Mouse (Mus musculus) monocyte, adult 2 months (primary cell): Measurements from ENCODE around the gene Tfpt.

Experiments used
- DNase-seq, 2 experiments: peaks; one replicate each; pipeline ENCODE4 v3.0.0; 2022; ENCODE audit warnings: low spot score in 2 of 2, low read depth in 1 of 2

The Tfpt gene

GRCm38 (mm10) chr7:3629543-3630477 lies at the start of gene Tfpt, which contains the start of gene Prpf31:
Gene Tfpt, minus strand, starts transcription at chr7:3629929.
Gene Prpf31, plus strand, starts transcription at chr7:3629985.
- peak; percentile 87 to 90 for DNase-seq

DNA sequence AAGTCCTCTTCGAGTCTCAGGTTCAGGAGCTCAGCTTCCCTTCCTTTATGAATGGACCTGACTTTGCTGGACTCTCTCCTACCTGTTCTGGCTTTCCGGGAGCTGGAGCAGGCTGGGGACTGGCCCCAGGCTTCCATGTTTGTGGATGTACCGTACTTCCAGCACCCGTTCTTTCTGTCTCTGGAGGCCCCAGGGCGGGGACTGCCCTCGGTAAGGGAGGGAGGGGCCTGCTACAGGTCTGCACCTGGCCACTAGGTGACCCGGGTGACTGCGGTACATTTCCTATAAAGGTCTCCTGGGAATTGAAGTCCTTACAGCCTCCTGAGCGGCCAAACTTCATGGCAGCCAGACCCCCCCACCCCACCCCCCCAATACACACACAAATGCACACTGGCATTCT lies 47.6 kb upstream of the Tfpt start, which contains the start of gene Tmc4:
Gene Tmc4, minus strand, starts transcription at position 212 of the 400 bp plus-strand sequence.
- no peak for DNase-seq

DNA sequence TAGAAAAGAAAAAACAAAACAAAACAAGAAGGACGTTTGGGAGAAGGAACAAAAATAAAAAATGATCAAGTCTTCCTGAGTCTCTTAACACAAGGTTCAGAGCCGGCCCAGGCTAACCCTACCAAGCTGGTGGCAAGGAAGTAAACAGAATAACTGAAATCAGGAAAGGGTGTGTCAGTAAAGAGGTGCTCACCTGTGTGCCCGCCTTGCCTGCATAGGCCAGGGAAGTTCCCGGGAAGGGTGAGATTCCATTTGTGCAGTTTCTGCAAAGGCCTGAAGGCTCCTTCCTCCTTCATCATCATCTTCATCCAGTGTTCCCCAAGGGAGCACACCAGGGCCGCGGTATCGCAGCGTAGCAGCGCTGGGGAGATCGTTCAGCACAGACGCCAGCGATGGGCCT lies 46.6 kb upstream of the Tfpt start:
- no peak for DNase-seq

- DNase-seq, result no peak
Observed at GRCm38 (mm10) chr7:3675228-3675548, 45.5 kb upstream of the Tfpt start.

- peak; percentile 52 to 65 for DNase-seq
Observed at GRCm38 (mm10) chr7:3674507-3675227, 44.9 kb upstream of the Tfpt start.

- no peak for DNase-seq
Observed at GRCm38 (mm10) chr7:3666921-3667391, 37.2 kb upstream of the Tfpt start.

DNA sequence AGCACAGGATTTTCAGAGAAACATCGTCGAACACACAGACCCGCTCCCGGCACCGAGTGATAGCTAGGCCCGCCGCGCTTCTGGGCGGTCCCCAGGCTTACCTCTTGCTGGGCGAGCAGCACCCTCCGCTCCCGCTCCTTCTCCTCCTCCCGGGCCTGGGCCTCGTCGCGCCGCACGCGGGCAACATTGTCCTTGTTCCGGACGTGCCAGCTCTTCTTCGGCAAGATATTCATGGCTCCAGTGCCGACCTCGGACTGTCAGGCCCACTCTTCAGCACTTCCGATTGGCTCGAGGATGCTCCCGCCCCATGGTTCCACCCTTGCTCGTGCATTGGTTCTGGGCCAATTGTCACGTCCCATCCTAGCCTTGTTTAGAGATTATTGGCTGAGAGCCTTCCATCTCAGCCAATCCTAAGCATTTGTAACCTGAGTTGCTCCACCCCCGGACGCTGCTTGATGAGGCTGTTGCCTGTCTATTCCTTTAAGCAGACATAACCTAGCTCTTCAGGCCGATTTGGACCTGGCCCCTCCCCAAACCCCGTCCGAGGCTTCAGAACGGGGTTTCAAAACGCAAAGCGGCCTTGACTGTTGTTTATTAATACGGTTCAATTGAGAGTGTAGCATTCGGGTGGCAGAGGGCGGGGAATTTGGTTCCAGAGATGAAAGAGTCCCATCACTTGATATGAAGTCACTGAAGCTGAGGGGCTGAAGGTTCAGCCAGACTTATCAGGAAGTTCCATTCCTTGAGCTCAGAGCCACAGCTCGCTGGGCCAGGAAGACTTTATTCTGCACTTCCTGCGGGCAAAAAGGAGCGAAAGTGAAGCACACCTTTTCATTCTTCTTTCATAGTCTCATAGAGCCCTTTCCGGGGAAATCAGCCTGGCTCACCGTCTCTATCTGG lies 35.7 kb upstream of the Tfpt start, which contains the start of gene Leng1:
Gene Leng1, minus strand, starts transcription at position 626 of the 900 bp plus-strand sequence.
- peak; percentile 89 to 92 for DNase-seq

DNA sequence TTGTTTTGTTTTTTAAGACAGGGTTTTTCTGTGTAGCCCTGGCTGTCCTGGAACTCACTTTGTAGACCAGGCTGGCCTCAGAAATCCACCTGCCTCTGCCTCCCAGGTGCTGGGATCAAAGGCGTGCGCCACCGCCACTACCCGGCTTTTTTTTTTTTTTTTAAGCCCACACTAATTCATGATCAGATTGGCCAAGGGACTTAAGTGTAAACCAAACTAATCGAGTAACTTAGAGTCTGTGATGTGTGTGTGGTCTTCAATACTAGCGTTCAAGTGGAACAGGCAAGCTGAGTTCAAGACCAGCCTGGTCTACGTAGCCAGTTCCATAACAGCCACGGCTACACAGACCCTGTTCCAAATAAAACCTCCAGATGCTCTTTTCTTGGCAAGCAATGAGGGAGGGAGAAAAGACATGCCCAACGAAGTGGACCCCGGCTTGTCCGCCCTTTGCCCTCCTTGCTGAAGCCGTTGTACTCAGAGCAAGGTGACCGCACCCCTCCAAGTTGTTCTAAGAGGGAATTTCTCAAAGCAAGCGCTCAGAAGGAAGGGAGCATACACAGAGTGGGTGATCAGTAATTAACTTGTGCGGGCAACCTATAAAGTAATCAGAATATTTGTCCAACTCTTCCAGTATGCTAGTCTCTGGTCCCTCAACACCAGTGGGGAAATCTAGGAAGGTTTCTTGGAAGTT lies 34.9 kb upstream of the Tfpt start:
- DNase-seq, result no peak

DNA sequence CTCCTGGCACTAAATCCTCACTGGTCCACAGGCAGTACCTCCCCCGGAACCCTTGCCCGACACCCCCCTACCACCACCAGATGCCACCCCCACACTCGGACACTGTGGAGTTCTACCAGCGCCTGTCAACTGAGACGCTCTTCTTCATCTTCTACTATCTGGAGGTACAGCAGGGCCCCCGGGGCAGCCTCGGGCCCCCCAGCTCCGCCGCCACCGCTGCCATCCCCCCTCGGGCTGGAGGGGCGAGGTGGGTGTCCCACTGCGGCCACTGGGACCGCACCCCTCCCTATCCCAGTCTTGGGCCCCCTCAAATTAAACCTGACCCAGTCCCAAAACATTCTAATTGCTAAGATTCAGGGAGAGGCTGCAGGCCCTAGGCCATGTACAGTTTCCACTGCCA lies 28.8 kb upstream of the Tfpt start:
- no peak for DNase-seq

DNA sequence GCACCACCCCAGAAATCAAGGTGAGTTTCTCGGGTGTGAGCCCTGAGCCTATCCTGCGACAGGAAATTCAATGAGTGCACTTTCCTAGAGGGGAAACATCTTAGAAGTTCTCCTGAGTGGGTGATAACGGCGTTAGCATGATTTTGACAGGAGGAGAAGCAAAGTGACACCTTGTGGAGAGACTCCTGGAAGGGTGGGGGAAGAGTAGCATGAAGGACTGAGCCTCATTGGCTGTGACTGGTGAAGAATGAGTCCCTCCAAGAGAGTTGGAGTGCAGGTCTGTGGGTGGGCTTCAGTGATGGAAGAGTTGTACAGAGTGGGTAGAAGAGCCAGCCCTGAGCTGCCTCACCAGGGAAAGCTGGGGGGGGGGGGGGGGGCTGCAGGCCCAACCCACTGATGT lies 27.2 kb upstream of the Tfpt start:
- DNase-seq, result no peak

DNA sequence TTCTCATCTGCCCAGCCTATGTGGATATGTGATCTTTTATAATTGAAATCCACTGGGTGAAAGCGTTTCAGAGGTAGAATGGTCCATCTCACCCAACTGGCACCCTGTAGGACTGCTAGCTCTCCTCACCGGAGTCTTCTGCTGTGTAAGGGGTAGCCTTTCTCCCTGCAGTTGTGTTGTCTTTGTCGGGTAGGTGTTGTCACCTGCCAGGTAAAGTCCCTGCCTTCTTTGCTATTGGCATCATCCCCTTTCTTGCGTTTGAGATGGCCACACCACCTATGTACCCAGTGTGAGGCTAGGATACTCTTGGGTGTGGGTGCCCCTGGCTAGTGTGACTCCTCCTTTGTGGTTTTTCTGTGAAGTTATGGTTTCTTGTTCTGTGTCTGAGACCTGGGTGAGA lies 16.9 kb upstream of the Tfpt start:
- DNase-seq, result no peak

DNA sequence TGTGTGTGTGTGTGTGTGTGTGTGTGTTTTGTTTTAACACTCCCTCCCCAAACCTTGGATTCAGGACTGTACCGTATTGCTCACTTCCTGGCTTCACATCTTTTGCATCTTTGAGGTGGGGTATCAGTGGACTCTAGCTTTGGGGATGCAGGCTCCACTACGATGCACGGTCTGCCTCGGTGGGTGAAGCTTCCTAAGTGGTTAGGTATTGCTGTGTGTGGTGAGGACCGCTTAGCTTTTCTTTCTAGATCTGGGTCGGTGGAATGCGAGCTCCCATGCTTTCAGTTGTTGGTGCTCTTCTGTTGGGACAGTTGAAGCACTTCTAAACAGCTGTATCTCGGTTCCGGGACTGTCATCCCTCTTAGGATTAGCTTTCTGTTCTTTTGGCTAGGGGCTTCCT lies 16.5 kb upstream of the Tfpt start:
- DNase-seq, result no peak

DNA sequence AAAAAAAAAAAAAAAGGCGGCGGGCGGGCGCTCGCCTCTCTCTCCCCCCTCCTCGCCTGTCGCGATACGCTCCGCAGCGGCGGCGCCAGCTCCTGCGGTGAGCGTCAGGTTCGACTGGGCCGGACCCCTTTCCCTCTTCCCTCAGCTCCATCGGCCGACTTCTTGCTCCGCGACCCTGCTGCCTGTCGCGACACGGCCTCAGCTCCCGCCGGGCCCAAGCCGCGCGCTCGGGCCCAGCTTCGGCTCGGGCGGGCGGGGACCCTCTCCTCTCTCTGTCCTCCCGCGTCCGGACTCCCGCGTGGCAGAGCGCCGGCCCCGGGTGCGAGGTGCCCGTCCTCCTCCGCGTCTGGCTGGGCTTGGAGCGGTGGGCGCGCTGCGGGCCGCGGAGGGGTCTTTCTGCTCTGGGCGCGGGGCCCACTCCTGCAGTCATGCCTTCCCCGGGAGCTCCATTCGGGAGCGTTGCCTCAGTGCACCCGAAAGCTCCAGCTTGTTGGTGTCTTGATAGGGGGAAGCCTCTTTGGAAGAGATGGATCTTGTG lies 15.8 kb upstream of the Tfpt start:
- no peak for DNase-seq

GRCm38 (mm10) chr7:3644672-3645487 lies 15.2 kb upstream of the Tfpt start, which contains the start of gene Cnot3:
Gene Cnot3, plus strand, starts transcription at chr7:3645268.
- DNase-seq, result peak; percentile 97 to 98

DNA sequence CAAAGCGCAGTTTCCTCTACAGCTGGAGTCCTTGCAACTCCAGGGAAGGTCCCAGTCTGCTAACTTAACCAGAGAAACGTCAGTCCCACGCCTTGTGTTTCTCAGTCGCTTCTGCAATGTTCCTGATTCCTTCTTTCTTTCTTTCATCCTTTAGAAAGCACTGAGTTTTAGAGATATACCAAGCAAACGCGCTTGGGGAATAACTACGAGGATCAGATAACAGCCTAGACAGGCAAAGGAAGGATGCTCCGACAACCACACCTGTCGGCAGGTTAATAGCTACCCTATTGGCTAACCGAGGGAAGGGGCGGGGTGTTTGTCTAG lies 14.6 kb upstream of the Tfpt start:
- no peak for DNase-seq

GRCm38 (mm10) chr7:3643843-3644242 lies 14.1 kb upstream of the Tfpt start:
- no peak for DNase-seq

GRCm38 (mm10) chr7:3643412-3643811 lies 13.7 kb upstream of the Tfpt start:
- no peak for DNase-seq

DNA sequence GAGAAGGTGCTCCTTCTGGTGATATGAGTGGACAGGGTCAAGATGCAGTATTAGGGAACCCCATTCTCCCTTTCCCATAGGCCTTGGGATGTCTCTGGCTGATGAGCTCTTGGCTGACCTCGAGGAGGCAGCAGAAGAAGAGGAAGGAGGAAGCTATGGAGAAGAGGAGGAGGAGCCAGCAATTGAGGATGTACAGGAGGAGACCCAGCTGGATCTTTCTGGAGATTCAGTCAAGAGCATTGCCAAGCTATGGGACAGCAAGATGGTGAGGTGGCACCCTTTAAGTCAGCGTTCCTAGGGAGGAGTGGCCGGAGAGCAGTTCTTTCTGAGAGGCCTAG lies 718 bp upstream of the Tfpt start:
- no peak for DNase-seq

DNA sequence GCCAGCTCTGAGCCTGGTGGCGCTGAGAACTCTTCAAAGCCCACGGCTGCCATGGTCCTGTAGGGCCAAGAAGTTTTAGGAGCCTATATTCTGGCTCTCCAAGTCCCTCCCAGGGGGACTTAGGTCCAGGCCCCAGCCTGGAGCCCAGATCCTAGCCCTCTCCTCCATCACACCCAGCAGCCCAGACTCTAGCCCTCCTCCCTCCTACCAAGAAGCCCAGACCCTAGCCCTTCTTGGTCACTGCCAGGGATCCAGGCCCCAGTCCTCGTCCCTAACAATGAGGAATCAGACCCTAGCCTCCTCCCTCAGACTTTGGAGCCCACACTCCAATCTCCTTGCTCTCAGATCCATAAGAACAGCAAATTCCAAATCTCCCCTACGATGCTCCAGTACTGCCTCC lies 699 bp downstream of the Tfpt start:
- DNase-seq, result no peak
